Mouse (Mus musculus) midbrain, embryonic 14.5 days (tissue): ENCODE data around the gene Sox6. TPM values are rescaled to one million over a fixed set of nuclear protein-coding genes. Genes with fewer than 3 reads are reported as not detected.
"Not testable (repeated sequence)": the region's sequence is repeated elsewhere in the genome, so short reads cannot be mapped to it uniquely, and the experiment has no call there.

Experiments
- ATAC-seq: fragments of 200-750 bp; cut with Nextera tagmentation; 2 replicates; pipeline ENCODE4 v1.8.0; 2017; ENCODE audit warnings: moderate number of reproducible peaks, moderate library complexity; ENCODE audit not compliant: low FRiP score, low TSS enrichment
- DNase-seq: peaks from one replicate; pipeline ENCODE4 v3.0.0-alpha.2; 2015
- H3K27ac ChIP-seq: fragments of 300-500 bp; sonication (generic); replicated peaks from 2 replicates; pipeline ENCODE4 v1.5.1; 2014; ENCODE audit warnings: mild to moderate bottlenecking, low read depth, low read length, moderate library complexity
- H3K27me3 ChIP-seq: fragments of 300-500 bp; sonication (generic); 2 replicates; pipeline ENCODE4 v1.6.1; 2014; ENCODE audit warnings: low read length, control low read depth, mixed read lengths; ENCODE audit not compliant: control insufficient read depth, insufficient read depth
- H3K36me3 ChIP-seq: fragments of 300-500 bp; sonication (generic); 2 replicates; pipeline ENCODE4 v1.6.1; 2014; ENCODE audit warnings: low read length, control low read depth; ENCODE audit not compliant: control insufficient read depth, insufficient read depth
- H3K4me1 ChIP-seq: fragments of 300-500 bp; sonication (generic); 2 replicates; pipeline ENCODE4 v1.6.1; 2014; ENCODE audit warnings: mild to moderate bottlenecking, antibody characterized with exemption, low read length, control low read depth; ENCODE audit not compliant: control insufficient read depth, insufficient read depth
- H3K4me2 ChIP-seq: fragments of 300-500 bp; sonication (generic); 2 replicates; pipeline ENCODE4 v1.6.1; 2014; ENCODE audit warnings: mild to moderate bottlenecking, low read length, moderate library complexity
- H3K4me3 ChIP-seq: fragments of 300-500 bp; sonication (generic); replicated peaks from 2 replicates; pipeline ENCODE4 v1.5.1; 2014; ENCODE audit warnings: low read depth, low read length
- H3K9ac ChIP-seq: fragments of 300-500 bp; sonication (generic); replicated peaks from 2 replicates; pipeline ENCODE4 v1.6.1; 2014; ENCODE audit warnings: mild to moderate bottlenecking, low read length, moderate library complexity
- H3K9me3 ChIP-seq: fragments of 300-500 bp; sonication (generic); 2 replicates; pipeline ENCODE4 v1.6.1; 2016; ENCODE audit warnings: low read length, control low read depth, mixed read lengths; ENCODE audit not compliant: control insufficient read depth
- WGBS: fragments of 180-500 bp; shearing (Covaris S2); extraction: QIAGEN DNeasy Blood & Tissue Kit; methylation state at CpG from one replicate; pipeline ENCODE4 v1.1.7; 2014; 5-methylcytosine and 5-hydroxymethylcytosine counted together
- polyA plus RNA-seq: library from polyadenylated mRNA; unstranded; fragments of >200 nt; fragmentation: Nextera tagmentation; extraction: Ambion mirVana; gene quantifications from 2 replicates; pipeline ENCODE4 v1.2.1, GENCODE M21; 2014

The Sox6 gene
- polyA plus RNA-seq, 1 experiment from 2014 or later = 52.1 TPM

GRCm38 (mm10) chr7:115607485-115607884 is 431.1 kb downstream of the Sox6 start:
- H3K27ac ChIP-seq = no peak overlapping the region
- H3K4me1 ChIP-seq = no peaks in the 10 kb centered on the region; the same call in 1 of the 2 replicates
- no peak for DNase-seq
- H3K36me3 ChIP-seq = no peaks in the 10 kb centered on the region
- H3K27me3 ChIP-seq = no peaks in the 10 kb centered on the region
- H3K4me2 ChIP-seq = no peak overlapping the region
- WGBS = 70% methylated on average over 1 of the region's 1 CpGs
- no peaks in the 10 kb centered on the region for H3K9me3 ChIP-seq
- ATAC-seq = no peak
- H3K9ac ChIP-seq = no peak overlapping the region
- no peak overlapping the region for H3K4me3 ChIP-seq

- H3K27me3 ChIP-seq, ATAC-seq, H3K4me2 ChIP-seq, H3K27ac ChIP-seq, H3K36me3 ChIP-seq, H3K9me3 ChIP-seq, H3K4me3 ChIP-seq, H3K4me1 ChIP-seq, DNase-seq, H3K9ac ChIP-seq: not testable (repeated sequence)
- WGBS = 81% methylated on average over 3 of the region's 3 CpGs
Measured at GRCm38 (mm10) chr7:115606125-115606524, 432.5 kb downstream of the Sox6 start.

GRCm38 (mm10) chr7:115604883-115605282 is 433.7 kb downstream of the Sox6 start:
- Histone ChIP-seq H3K27ac (no peak overlapping the region), H3K4me2 (no peak overlapping the region), H3K36me3 (no peaks in the 10 kb centered on the region), H3K4me1 (no peaks in the 10 kb centered on the region; the same call in 1 of the 2 replicates), H3K27me3 (no peaks in the 10 kb centered on the region), H3K9ac (no peak overlapping the region), H3K4me3 (no peak overlapping the region), H3K9me3 (no peaks in the 10 kb centered on the region)
- DNase-seq = peak; percentile 15
- 31% methylated on average over 7 of the region's 7 CpGs for WGBS
- no peak for ATAC-seq

GRCm38 (mm10) chr7:115597376-115597775 is 441.2 kb downstream of the Sox6 start:
- ATAC-seq (no peak), DNase-seq (no peak)
- no peaks in the 10 kb centered on the region for H3K36me3 ChIP-seq
- no peaks in the 10 kb centered on the region; the same call in 1 of the 2 replicates for H3K4me1 ChIP-seq
- H3K27ac ChIP-seq = no peak overlapping the region
- H3K27me3 ChIP-seq = no peaks in the 10 kb centered on the region
- H3K9me3 ChIP-seq = no peaks in the 10 kb centered on the region
- H3K4me2 ChIP-seq = no peak overlapping the region
- WGBS = 59% methylated on average over 6 of the region's 6 CpGs
- H3K4me3 ChIP-seq = no peak overlapping the region
- no peak overlapping the region for H3K9ac ChIP-seq

GRCm38 (mm10) chr7:115580461-115580860 is 458.1 kb downstream of the Sox6 start:
- 67% methylated on average over 7 of the region's 7 CpGs for WGBS
- no peak overlapping the region for H3K9ac ChIP-seq

GRCm38 (mm10) chr7:115579826-115580225 is 458.8 kb downstream of the Sox6 start:
- Histone ChIP-seq H3K4me3 (no peak overlapping the region), H3K27me3 (no peaks in the 10 kb centered on the region), H3K27ac (no peak overlapping the region), H3K9me3 (no peaks in the 10 kb centered on the region), H3K9ac (no peak overlapping the region), H3K4me1 (no peaks in the 10 kb centered on the region), H3K36me3 (no peaks in the 10 kb centered on the region), H3K4me2 (no peak overlapping the region)
- ATAC-seq (no peak), DNase-seq (no peak)
- WGBS = 92% methylated on average over 3 of the region's 3 CpGs

More at GRCm38 (mm10) chr7:115580461-115580860, 458.1 kb downstream of the Sox6 start:
- Histone ChIP-seq H3K4me1 (no peaks in the 10 kb centered on the region), H3K36me3 (no peaks in the 10 kb centered on the region), H3K4me3 (no peak overlapping the region), H3K4me2 (no peak overlapping the region), H3K27ac (no peak overlapping the region), H3K27me3 (no peaks in the 10 kb centered on the region), H3K9me3 (no peaks in the 10 kb centered on the region)
- ATAC-seq (no peak), DNase-seq (no peak)

- DNase-seq (no peak), ATAC-seq (no peak)
- H3K4me1 ChIP-seq = no peaks in the 10 kb centered on the region
- H3K9me3 ChIP-seq = no peaks in the 10 kb centered on the region
- H3K9ac ChIP-seq = no peak overlapping the region
- H3K4me2 ChIP-seq = no peak overlapping the region
- no peak overlapping the region for H3K27ac ChIP-seq
- WGBS = 80% methylated on average over 1 of the region's 1 CpGs
- H3K27me3 ChIP-seq = no peaks in the 10 kb centered on the region
- no peaks in the 10 kb centered on the region for H3K36me3 ChIP-seq
- H3K4me3 ChIP-seq = no peak overlapping the region
Measured at GRCm38 (mm10) chr7:115576387-115576786, 462.2 kb downstream of the Sox6 start.

GRCm38 (mm10) chr7:115574834-115575233 is 463.8 kb downstream of the Sox6 start:
- Histone ChIP-seq H3K27ac (no peak overlapping the region), H3K4me3 (no peak overlapping the region), H3K9ac (no peak overlapping the region), H3K4me2 (no peak overlapping the region), H3K4me1 (no peaks in the 10 kb centered on the region), H3K27me3 (no peaks in the 10 kb centered on the region), H3K9me3 (no peaks in the 10 kb centered on the region), H3K36me3 (no peaks in the 10 kb centered on the region)
- ATAC-seq = no peak
- 41% methylated on average over 1 of the region's 1 CpGs for WGBS
- DNase-seq = no peak

GRCm38 (mm10) chr7:115568821-115569240 is 469.8 kb downstream of the Sox6 start:
- peak; percentile 69 for DNase-seq

More at GRCm38 (mm10) chr7:115568821-115569240, 469.8 kb downstream of the Sox6 start:
- Histone ChIP-seq H3K4me3 (peak overlapping the region; percentile 21), H3K4me1 (peaks cover 27% of the 10 kb centered on the region), H3K27ac (peak overlapping the region; percentile 41; the same call in 1 of the 2 replicates), H3K9ac (peak overlapping the region; percentile 30; the same call in 1 of the 2 replicates), H3K9me3 (no peaks in the 10 kb centered on the region), H3K4me2 (peak overlapping the region; percentile 55), H3K36me3 (no peaks in the 10 kb centered on the region), H3K27me3 (no peaks in the 10 kb centered on the region)
- no peak for ATAC-seq
- WGBS = 2% methylated on average over 9 of the region's 9 CpGs
